Mouse (Mus musculus): ENCODE results near the gene Vmn2r90. TPM values are rescaled to one million over a fixed set of nuclear protein-coding genes. Genes with fewer than 3 reads are reported as not detected.
"Not testable (repeated sequence)": the region's sequence is repeated elsewhere in the genome, so short reads cannot be mapped to it uniquely, and the experiment has no call there.

Vmn2r90 gene
- total RNA-seq (2021) (not detected), polyA plus RNA-seq (2012; rRNA removed) (not detected in 2 replicates)
- long read RNA-seq, result 0 reads

- no peak for DNase-seq
Observed at GRCm38 (mm10) chr17:17703447-17703846, at the start of gene Vmn2r90. TSS of gene Vmn2r90 (plus strand) at chr17:17703747.

DNA sequence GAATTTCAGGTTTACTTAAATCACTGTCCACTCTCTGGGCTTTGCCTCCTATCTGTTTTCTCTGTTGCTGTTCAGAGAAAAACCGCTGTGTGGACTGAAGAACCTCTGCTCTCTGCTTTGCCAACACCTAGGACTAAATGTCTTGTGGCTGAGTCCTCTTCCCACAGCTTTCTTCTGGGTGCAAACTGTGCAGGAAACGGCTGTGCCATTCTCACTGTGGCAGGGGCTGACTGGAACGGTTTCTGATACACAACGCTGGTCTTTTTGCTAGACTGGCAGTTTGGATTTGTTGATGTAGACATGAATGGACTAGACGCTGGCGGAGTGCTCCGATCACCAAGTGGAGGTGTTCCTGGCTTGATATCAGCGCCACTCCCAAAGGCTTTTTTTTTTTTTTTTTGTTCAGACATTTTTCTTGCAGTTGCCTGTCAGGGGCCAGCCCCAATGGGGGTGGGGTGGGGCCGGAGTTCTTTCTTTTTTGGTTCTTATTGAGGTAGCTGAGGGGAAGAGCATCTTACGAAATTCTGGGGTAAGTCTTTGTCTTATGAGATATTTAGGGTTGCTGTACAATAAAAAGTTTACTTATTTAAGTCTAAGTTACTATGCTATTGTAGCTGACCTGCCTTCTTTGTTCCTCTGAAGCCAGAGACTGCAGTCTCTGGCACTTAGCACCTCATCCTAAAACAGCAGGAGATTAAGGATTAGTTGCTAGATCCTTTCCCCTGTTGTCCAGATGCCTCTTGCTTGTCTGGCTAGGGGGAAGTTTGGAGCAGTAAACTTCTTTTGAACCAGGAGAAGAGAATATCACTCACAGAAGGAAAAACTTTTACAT, 48.3 kb upstream of the Vmn2r90 start:
- no peak for DNase-seq

- no peak for DNase-seq
Observed at GRCm38 (mm10) chr17:17655829-17656176, 47.7 kb upstream of the Vmn2r90 start.

DNA sequence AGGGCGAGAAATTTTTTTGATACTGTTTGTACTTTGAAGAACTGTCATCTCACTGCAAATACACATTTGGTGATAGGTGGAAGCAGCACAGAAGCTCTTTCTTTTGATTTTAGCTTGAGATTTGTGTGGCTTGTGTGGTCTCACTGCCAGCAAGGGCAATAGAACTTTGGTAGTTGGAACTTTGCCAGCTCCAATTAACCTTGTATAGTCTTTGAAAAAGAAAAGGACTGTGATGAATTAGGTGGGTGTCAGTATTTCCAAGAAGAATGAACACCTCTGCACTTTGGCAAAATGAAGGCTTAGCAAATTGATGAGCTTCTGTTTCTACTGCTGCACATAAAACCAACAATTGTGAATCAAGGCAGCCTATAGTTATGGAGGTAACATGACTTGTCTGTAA, 24.8 kb upstream of the Vmn2r90 start:
- no peak for DNase-seq

DNA sequence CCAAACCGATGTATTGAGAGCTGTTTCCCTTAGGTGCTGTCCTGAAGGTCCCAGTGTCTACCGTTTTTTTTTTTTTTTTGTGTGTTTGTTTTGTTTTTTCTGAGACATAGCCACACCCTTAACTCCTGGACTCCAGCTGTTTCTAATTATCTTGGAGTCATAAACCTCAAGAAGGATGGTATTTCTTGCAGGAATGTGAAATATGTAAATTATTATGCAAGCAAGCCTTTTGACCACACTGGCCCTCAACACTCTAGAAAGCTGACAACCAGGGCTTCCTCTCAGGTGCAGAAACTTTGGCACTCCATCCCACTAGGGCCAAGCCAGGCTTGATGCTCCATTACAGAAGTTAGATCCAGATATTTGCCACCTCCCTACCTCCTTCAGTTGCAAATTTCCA, 12.9 kb upstream of the Vmn2r90 start:
- DNase-seq, result no peak

DNA sequence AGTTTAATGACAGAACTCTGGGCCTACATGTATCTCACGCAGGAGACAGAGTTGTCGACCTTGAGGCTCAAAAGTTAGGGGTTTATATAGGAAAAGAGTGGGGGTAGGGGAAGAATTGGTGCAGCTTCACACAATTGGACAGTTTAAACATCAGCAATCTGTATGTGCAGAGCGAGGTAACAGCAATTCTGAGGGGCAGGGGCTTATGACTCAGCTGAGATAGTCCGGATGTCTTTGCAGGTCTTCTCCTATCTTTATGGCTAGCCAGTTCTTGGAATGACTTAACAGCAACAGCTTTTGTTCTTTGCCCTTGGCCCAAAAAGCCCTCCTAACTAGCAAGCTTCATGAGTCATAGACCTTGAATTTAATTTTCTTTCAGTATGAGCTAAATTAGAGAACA, 28.8 kb downstream of the Vmn2r90 start:
- DNase-seq, result peak; percentile 64

DNA sequence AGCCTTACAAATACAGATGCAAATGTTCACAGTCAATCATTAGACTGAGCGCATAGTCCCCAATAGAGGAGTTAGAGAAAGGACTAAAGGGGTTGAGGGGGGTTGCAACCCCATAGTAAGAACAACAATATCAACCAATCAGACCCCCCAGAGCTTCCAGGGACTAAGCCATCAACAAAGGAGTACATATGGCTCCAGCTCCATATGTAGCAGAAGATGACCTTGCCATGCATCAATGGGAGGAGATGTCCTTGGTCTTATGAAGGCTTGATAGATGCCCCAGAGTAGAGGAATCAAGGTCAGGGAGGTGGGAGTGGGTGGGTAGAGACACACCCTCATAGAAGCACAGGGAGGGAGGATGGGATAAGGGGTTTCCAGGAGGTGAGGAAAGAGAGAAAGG, 35.1 kb downstream of the Vmn2r90 start:
- DNase-seq, result no peak

DNA sequence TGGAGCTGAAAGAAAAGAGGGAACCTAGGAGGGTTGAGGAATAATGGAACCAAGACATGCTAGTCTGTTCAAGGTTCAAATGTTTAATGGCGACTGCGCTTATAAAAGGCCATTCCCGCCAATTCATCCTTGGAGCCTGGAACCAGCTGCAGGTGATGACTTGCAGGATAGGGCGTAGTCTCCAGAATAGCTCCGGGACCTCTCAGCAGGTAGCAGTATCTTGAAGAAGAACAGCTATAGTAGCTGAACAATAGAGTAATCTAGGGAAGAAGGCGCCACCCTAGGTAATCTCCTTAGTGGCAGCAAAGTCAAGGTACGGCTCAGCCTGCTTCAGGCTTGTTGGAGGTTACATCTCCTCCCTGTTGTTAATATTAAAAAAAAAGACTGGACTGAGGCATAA, 35.8 kb downstream of the Vmn2r90 start:
- not testable (repeated sequence) for DNase-seq

GRCm38 (mm10) chr17:17739936-17740335, 36.4 kb downstream of the Vmn2r90 start:
- not testable (repeated sequence) for DNase-seq

DNA sequence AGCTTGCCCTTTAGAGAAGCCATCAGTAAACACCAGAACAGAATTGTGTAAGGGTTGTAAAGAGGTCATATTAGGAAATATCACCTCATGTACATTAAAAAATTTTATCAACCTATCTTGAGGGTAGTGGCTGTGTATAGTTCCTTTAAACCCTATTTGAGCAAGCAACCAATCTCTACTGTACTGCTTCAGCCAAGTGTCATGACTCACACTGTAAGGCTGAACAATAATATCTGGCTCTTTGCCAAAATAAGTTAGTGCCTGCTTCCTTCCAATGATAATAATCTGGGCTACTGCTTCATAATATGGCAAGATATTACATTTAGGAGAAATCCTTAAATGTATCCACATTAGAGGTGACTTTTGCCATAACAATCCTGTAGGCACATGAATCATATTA, 38.0 kb downstream of the Vmn2r90 start:
- DNase-seq, result not testable (repeated sequence)

- peak; percentile 50 for DNase-seq
Observed at GRCm38 (mm10) chr17:17749371-17749770, 45.8 kb downstream of the Vmn2r90 start.

- DNase-seq, result no peak
Observed at GRCm38 (mm10) chr17:17762614-17763293, 59.2 kb downstream of the Vmn2r90 start.

DNA sequence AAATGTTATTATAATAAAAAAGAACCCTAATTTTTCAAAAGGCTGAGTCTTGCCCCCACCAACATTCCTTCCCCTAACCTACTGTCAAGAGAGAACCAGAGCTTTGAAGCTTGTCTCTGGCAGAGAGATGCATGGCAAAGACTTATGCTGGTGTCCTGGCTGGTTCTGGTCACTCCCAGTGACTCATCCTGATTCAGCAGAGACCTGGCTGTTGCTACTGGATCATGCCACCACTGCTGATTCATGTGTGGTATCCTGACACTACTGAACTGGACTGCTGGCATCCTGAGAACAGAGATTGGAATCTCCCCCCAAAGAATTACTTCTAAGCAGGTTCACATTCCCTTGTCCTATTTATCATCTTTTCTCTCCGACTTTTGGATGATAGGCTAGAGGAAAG, 60.7 kb downstream of the Vmn2r90 start:
- DNase-seq, result peak; percentile 57

DNA sequence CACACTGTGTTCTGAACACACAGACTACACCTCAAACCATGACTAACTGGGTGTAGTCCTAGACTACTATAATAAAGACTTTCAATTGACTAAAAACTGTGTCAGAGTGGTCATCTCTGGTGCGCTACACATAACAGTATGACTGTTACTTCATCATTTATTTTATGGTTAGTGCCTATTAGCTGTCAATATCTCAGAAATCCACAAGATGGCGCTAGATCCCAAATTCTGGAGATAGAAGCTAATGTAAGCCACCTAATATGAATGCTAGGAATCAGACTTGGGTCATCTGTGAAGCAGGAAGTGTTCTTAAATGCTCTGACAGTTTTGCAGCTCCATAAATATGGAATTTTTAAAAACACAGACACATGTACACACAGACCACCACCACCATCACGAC, 62.9 kb downstream of the Vmn2r90 start:
- peak; percentile 11 for DNase-seq

Other genes with a start within 250 kb of the Vmn2r90 start
- gene Lnpep, start 78.7 kb upstream of the Vmn2r90 start, total RNA-seq (2021), result 100 to 1,000 TPM; 108 to 118 TPM
- 5.4 and 6.0 TPM in 2 replicates for gene Lnpep, start 78.7 kb upstream of the Vmn2r90 start, polyA plus RNA-seq (2012; rRNA removed)
- 10 to 100 TPM; 47.5 to 52.3 TPM for gene Spaca6, start 123.4 kb downstream of the Vmn2r90 start, total RNA-seq (2021)
- 41.1 and 41.3 TPM in 2 replicates for gene Spaca6, start 123.4 kb downstream of the Vmn2r90 start, polyA plus RNA-seq (2012; rRNA removed)
- under 1 TPM in 1 of 2 experiments, not detected in 1; 0.07 TPM for gene Has1, start 151.5 kb downstream of the Vmn2r90 start, total RNA-seq (2021)
- 0.22 and 0.36 TPM in 2 replicates for gene Has1, start 151.5 kb downstream of the Vmn2r90 start, polyA plus RNA-seq (2012; rRNA removed)
- not detected for gene Fpr1, start 180.2 kb downstream of the Vmn2r90 start, total RNA-seq (2021)
- gene Fpr1, start 180.2 kb downstream of the Vmn2r90 start, polyA plus RNA-seq (2012; rRNA removed), result not detected in 2 replicates
- under 1 TPM in 1 of 2 experiments, not detected in 1; 0.83 TPM for gene Fpr2, start 184.1 kb downstream of the Vmn2r90 start, total RNA-seq (2021)
- gene Fpr2, start 184.1 kb downstream of the Vmn2r90 start, polyA plus RNA-seq (2012; rRNA removed), result not detected in 2 replicates
- not detected for gene Fpr3, start 184.1 kb downstream of the Vmn2r90 start, total RNA-seq (2021)
- not detected in 2 replicates for gene Fpr3, start 184.1 kb downstream of the Vmn2r90 start, polyA plus RNA-seq (2012; rRNA removed)